Mouse (Mus musculus) limb, embryonic 14.5 days (tissue): ENCODE results near the gene Tubgcp4. TPM values are rescaled to one million over a fixed set of nuclear protein-coding genes. Genes with fewer than 3 reads are reported as not detected.
A peak's percentile ranks its signal among the peaks of the same experiment; 100 is the strongest.

Source experiments
- ATAC-seq: fragments of 200-750 bp; cut with Nextera tagmentation; 2 replicates; pipeline ENCODE4 v1.8.0; 2017; ENCODE audit warnings: low read depth, moderate number of reproducible peaks, moderate TSS enrichment; ENCODE audit not compliant: low FRiP score
- DNase-seq: peaks from one replicate; pipeline ENCODE4 v3.0.0-alpha.2; 2015; ENCODE audit warnings: low spot score
- H3K27ac ChIP-seq: fragments of 300-500 bp; sonication (generic); replicated peaks from 2 replicates; pipeline ENCODE4 v1.5.1; 2014; ENCODE audit warnings: low read depth, mild to moderate bottlenecking, low read length, moderate library complexity, mixed read lengths
- H3K27me3 ChIP-seq: fragments of 300-500 bp; sonication (generic); 2 replicates; pipeline ENCODE4 v1.6.1; 2014; ENCODE audit warnings: low read length, mixed read lengths; ENCODE audit not compliant: control insufficient read depth, insufficient read depth
- H3K36me3 ChIP-seq: fragments of 300-500 bp; sonication (generic); 2 replicates; pipeline ENCODE4 v1.6.1; 2014; ENCODE audit warnings: mild to moderate bottlenecking, low read length, moderate library complexity, mixed read lengths; ENCODE audit not compliant: control insufficient read depth, insufficient read depth
- H3K4me1 ChIP-seq: fragments of 300-500 bp; sonication (generic); 2 replicates; pipeline ENCODE4 v1.6.1; 2014; ENCODE audit warnings: antibody characterized with exemption, low read length, mixed read lengths; ENCODE audit not compliant: control insufficient read depth, insufficient read depth
- H3K4me2 ChIP-seq: fragments of 300-500 bp; sonication (generic); replicated peaks from 2 replicates; pipeline ENCODE4 v1.6.1; 2014; ENCODE audit warnings: low read depth, mild to moderate bottlenecking, low read length, moderate library complexity; ENCODE audit not compliant: severe bottlenecking
- H3K4me3 ChIP-seq: fragments of 300-500 bp; sonication (generic); replicated peaks from 2 replicates; pipeline ENCODE4 v1.5.1; 2014; ENCODE audit warnings: low read length
- H3K9ac ChIP-seq: fragments of 300-500 bp; sonication (generic); 2 replicates; pipeline ENCODE4 v1.6.1; 2014; ENCODE audit warnings: mild to moderate bottlenecking, low read depth, low read length, moderate library complexity; ENCODE audit not compliant: severe bottlenecking
- H3K9me3 ChIP-seq: fragments of 300-500 bp; sonication (generic); 2 replicates; pipeline ENCODE4 v1.6.1; 2016; ENCODE audit warnings: low read length; ENCODE audit not compliant: control insufficient read depth
- POLR2A ChIP-seq: fragments of 200-500 bp; IDR thresholded peaks from 2 replicates; pipeline ENCODE4 v1.8.0; 2012; ENCODE audit warnings: inconsistent platforms, mild to moderate bottlenecking, moderate library complexity, borderline replicate concordance; ENCODE audit not compliant: insufficient read depth, insufficient read length; ENCODE audit errors: extremely low read depth
- WGBS: fragments of 180-500 bp; shearing (Covaris S2); extraction: QIAGEN DNeasy Blood & Tissue Kit; methylation state at CpG from one replicate; pipeline ENCODE4 v1.1.7; 2014; 5-methylcytosine and 5-hydroxymethylcytosine counted together
- polyA plus RNA-seq, 2 experiments: library from polyadenylated mRNA; depleted of rRNA in 1 of 2; stranded (reverse) in 1 of 2; unstranded in 1 of 2; fragments of >200 nt; fragmentation: Nextera tagmentation in 1 of 2; extraction: Ambion mirVana in 1 of 2; gene quantifications; 2 replicates each; pipeline versions ENCODE4 v1.2.1 to v1.2.3; 2012 to 2014

Tubgcp4 gene
- polyA plus RNA-seq, 2 experiments: 47.9 to 53.6 TPM

GRCm38 (mm10) chr2:121137371-121137770, 33.1 kb upstream of the Tubgcp4 start:
- no peak for DNase-seq
- H3K9ac ChIP-seq: no peak overlapping the region
- no peak overlapping the region for H3K27ac ChIP-seq
- H3K4me2 ChIP-seq: no peak overlapping the region
- 97% methylated on average over 4 of the region's 4 CpGs for WGBS
- H3K9me3 ChIP-seq: no peaks in the 10 kb centered on the region
- H3K4me1 ChIP-seq: peaks cover 20% of the 10 kb centered on the region; the same call in 1 of the 2 replicates
- no peak for ATAC-seq
- peaks cover 8% of the 10 kb centered on the region; the same call in 1 of the 2 replicates for H3K36me3 ChIP-seq
- no peak overlapping the region for H3K4me3 ChIP-seq
- no peaks in the 10 kb centered on the region for H3K27me3 ChIP-seq
- no peak for TF ChIP-seq POLR2A

DNA sequence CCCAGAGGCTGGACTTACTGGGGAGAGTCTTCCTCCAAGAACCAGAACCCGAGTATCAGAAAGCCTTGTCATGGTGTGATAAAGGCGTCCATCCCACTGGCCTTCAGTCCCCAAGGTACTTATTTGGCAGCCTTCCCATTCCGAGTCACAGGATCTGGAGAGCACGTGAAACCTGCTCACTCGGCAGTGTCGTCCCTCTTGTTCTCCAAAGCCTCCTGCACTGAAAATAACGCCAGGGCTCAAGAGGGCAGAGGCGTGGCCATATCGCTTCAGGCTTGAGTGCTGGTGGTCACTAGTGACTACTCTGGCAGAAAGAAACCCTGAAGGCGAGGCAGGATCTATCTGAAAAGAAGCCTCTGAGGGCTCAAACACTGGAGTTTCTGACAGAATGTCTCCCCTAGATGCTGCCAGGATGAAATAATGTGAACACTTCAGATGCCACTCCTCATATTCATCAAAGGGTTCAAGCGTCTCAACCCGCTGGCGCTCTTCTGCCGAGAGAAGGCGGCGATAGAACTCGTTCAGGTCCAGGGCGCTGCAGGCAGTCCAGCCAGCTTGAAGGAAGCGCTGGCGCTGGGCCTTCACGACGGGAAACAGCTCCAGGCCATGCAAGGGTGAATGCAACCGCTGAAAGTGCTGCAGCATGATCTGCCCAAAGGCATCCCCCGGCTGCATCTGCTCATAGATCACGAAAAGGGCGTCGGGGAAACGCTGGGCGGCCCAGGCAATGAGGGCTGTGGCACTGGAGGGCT, 31.0 kb upstream of the Tubgcp4 start:
- TF ChIP-seq POLR2A: no peak
- Histone ChIP-seq H3K9ac (peak overlapping the region; percentile 78), H3K27me3 (no peaks in the 10 kb centered on the region), H3K4me1 (peaks cover 20% of the 10 kb centered on the region; the same call in 1 of the 2 replicates), H3K36me3 (peaks cover 15% of the 10 kb centered on the region; the same call in 1 of the 2 replicates), H3K27ac (peak overlapping the region; percentile 99), H3K4me3 (peak overlapping the region; percentile 67), H3K4me2 (peak overlapping the region; percentile 74), H3K9me3 (no peaks in the 10 kb centered on the region)
- no peak for DNase-seq
- ATAC-seq: no peak
- 52% methylated on average over 29 of the region's 29 CpGs for WGBS

GRCm38 (mm10) chr2:121140018-121140882, 30.2 kb upstream of the Tubgcp4 start, which contains the start of the genes Adal and Lcmt2:
TSS of gene Adal (plus strand) at chr2:121140428.
TSS of gene Lcmt2 (minus strand) at chr2:121140653.
- Histone ChIP-seq H3K36me3 (peaks cover 21% of the 10 kb centered on the region), H3K27ac (peak within 1 kb of the TSS; percentile 99), H3K4me1 (peaks cover 20% of the 10 kb centered on the region; the same call in 1 of the 2 replicates), H3K9me3 (no peaks in the 10 kb centered on the region), H3K4me2 (peak within 1 kb of the TSS; percentile 74), H3K27me3 (no peaks in the 10 kb centered on the region), H3K4me3 (peak within 1 kb of the TSS; percentile 67), H3K9ac (peak within 1 kb of the TSS; percentile 78)
- ATAC-seq: peak; percentile 94
- TF ChIP-seq POLR2A: peak; percentile 75; the same call in 1 of the 2 replicates
- 3% methylated on average over 84 of the region's 87 CpGs for WGBS
- DNase-seq: peak; percentile 91

- WGBS: 67% methylated on average over 16 of the region's 16 CpGs
- peak overlapping the region; percentile 67 for H3K4me3 ChIP-seq
- H3K9me3 ChIP-seq: no peaks in the 10 kb centered on the region
- H3K27ac ChIP-seq: peak overlapping the region; percentile 99
- H3K27me3 ChIP-seq: no peaks in the 10 kb centered on the region
- H3K4me2 ChIP-seq: peak overlapping the region; percentile 74
- H3K9ac ChIP-seq: peak overlapping the region; percentile 78
- peaks cover 23% of the 10 kb centered on the region for H3K36me3 ChIP-seq
- H3K4me1 ChIP-seq: peaks cover 20% of the 10 kb centered on the region; the same call in 1 of the 2 replicates
- no peak for ATAC-seq
- no peak for DNase-seq
- TF ChIP-seq POLR2A: no peak
These were observed 29.0 kb upstream of the Tubgcp4 start for GRCm38 (mm10) chr2:121141216-121142035.
